Mouse (Mus musculus): ENCODE results near the gene Scpep1. TPM values are rescaled to one million over a fixed set of nuclear protein-coding genes. Genes with fewer than 3 reads are reported as not detected.

The Scpep1 gene
- polyA plus RNA-seq, 1 experiment from 2014 or later = 68.8 TPM

DNA sequence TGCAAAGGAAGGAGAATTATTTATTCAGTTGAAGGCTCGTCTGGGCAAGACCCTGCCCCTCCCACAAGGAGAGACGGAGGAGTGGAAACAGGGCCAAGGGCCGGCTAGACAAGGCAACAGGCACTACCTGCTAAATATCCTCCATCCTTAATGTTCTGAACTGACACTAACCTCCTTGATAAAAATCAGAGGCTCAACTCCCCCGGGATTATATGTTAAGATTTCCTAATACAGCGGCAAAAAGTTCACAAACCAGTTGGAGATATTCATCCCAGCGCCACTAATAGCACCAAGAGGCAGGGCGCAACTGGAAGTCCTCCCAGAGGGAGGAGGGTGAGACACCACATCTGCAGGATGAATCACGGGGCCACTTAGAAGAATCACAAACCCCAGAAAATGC, 6.4 kb downstream of the Scpep1 start:
- WGBS = 77% methylated on average over 8 of the region's 8 CpGs
- H3K36me3 ChIP-seq = peaks cover 65% of the 10 kb centered on the region

DNA sequence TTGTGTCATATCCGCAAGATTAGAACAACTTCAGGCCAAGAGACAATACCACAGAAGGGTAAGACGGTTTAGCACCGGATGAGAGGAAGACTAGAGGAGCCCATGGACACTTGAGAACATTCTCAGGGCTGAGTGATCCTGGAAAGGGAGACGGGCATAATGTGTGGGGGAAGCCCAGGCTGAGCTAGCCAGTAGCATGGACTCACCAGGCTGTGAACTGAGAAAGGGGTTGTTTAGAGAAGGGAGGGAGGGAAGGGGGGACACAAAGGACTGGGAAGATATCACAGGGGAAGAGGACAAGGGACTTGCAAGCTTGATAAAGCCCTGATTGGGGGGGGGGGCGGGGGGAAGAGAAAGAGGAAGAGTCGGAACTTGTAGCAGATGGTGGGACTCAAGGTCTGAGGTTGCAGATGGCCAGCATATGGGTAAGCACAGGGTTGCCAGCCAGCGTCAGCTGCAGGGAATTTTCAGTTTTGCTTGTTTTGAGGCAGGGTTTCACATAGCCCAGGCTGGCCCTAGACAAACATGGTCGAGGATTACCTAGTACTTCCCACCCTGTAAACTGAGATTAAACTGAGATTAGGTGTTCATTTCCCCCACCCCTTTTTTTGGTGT, 9.2 kb downstream of the Scpep1 start:
- Histone ChIP-seq H3K36me3 (peaks cover 66% of the 10 kb centered on the region), H3K4me3 (replicated peaks) (no peak overlapping the region), H3K4me2 (no peak overlapping the region), H3K9me3 (no peaks in the 10 kb centered on the region), H3K9ac (replicated peaks) (no peak overlapping the region), H3K27me3 (no peaks in the 10 kb centered on the region), H3K27ac (no peak overlapping the region), H3K4me1 (replicated peaks) (no peaks in the 10 kb centered on the region)
- WGBS = 86% methylated on average over 7 of the region's 8 CpGs
- ATAC-seq (ENCODE audit: insufficient number of reproducible peaks, insufficient read depth, low FRiP score, low TSS enrichment, low read depth) = no peak

More for the DNA sequence above, 6.4 kb downstream of the Scpep1 start:
- no peak overlapping the region for H3K9ac ChIP-seq (replicated peaks)
- H3K9me3 ChIP-seq = no peaks in the 10 kb centered on the region
- no peak overlapping the region for H3K27ac ChIP-seq
- 0 out of 2 replicates have a peak, but pooled peaks cover 4% of the 10 kb centered on the region for H3K4me1 ChIP-seq (replicated peaks)
- H3K4me3 ChIP-seq (replicated peaks) = no peak overlapping the region
- no peak overlapping the region for H3K4me2 ChIP-seq
- ATAC-seq (ENCODE audit: insufficient number of reproducible peaks, insufficient read depth, low FRiP score, low TSS enrichment, low read depth) = no peak
- H3K27me3 ChIP-seq = no peaks in the 10 kb centered on the region

DNA sequence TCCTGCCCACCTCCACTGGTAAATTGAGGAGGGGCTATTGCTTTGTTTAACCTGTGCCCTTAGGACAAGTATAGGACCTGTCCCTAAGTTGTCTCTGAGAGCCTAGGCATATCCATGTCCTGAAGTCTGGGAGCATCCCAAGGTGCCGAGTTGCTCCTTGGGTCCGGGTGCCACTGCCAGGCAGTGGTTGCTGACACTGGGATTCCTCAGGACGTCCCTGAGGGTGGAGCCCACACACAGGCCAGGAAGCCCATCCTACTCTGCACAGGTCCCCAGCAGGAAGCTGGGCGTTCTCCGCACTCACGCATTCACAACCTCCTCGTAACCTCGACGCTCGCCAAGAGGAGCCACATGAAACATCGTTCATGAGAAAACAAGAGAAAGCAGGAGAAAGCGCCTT, 13.8 kb downstream of the Scpep1 start:
- H3K36me3 ChIP-seq = peaks cover 73% of the 10 kb centered on the region
- H3K27me3 ChIP-seq = no peaks in the 10 kb centered on the region
- WGBS = 75% methylated on average over 12 of the region's 12 CpGs

DNA sequence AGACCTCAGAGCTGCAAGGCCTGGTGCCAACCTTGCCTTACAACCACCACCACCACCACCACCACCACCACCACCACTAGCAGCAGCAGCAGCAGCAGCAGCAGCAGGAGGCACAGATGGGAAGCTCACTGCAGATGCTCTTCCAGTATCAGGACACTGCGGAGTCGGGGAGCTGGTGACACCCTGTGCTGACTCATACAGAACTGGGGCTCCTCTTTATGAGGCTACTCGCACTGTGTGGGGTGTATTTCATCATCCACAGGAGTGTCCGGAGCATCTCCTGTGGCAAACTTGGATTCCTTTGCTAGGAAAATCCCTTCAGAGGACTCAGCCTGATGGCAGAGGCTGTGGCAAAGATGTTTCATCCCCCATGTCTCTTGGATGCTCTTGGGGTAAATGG, 15.6 kb downstream of the Scpep1 start:
- no peaks in the 10 kb centered on the region for H3K9me3 ChIP-seq
- no peaks in the 10 kb centered on the region for H3K4me1 ChIP-seq (replicated peaks)
- no peak overlapping the region for H3K27ac ChIP-seq
- H3K4me2 ChIP-seq = no peak overlapping the region
- WGBS = 91% methylated on average over 4 of the region's 4 CpGs
- no peak for ATAC-seq (ENCODE audit: insufficient number of reproducible peaks, insufficient read depth, low FRiP score, low TSS enrichment, low read depth)
- H3K27me3 ChIP-seq = no peaks in the 10 kb centered on the region
- peaks cover 66% of the 10 kb centered on the region for H3K36me3 ChIP-seq
- H3K9ac ChIP-seq (replicated peaks) = no peak overlapping the region
- no peak overlapping the region for H3K4me3 ChIP-seq (replicated peaks)

More for the DNA sequence above, 13.8 kb downstream of the Scpep1 start:
- H3K9me3 ChIP-seq = no peaks in the 10 kb centered on the region
- H3K27ac ChIP-seq = no peak overlapping the region
- H3K4me3 ChIP-seq (replicated peaks) = no peak overlapping the region
- ATAC-seq (ENCODE audit: insufficient number of reproducible peaks, insufficient read depth, low FRiP score, low TSS enrichment, low read depth) = no peak
- no peak overlapping the region for H3K4me2 ChIP-seq
- H3K4me1 ChIP-seq (replicated peaks) = no peaks in the 10 kb centered on the region
- no peak overlapping the region for H3K9ac ChIP-seq (replicated peaks)

DNA sequence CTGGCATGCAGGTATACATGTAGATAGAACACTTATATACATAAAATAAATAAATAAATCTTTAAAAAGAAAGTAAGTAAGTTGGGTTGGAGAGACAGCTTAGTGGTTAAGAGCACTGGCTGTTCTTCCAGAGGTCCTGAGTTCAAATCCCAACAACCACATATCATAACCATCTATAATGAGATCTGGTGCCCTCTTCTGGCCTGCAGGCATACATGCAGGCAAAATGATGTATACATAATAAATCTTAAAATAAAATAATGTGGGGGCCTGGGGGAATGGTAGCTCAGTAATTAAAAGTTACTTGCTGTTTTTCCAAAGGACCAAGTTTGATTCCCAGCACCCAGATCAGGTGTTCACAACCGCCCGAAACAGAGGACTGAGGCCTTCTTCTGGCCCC, 16.5 kb downstream of the Scpep1 start:
- Histone ChIP-seq H3K36me3 (peaks cover 63% of the 10 kb centered on the region), H3K4me3 (replicated peaks) (no peak overlapping the region), H3K4me2 (no peak overlapping the region), H3K9me3 (no peaks in the 10 kb centered on the region), H3K27me3 (no peaks in the 10 kb centered on the region), H3K4me1 (replicated peaks) (no peaks in the 10 kb centered on the region), H3K9ac (replicated peaks) (no peak overlapping the region), H3K27ac (no peak overlapping the region)
- 98% methylated on average over 2 of the region's 2 CpGs for WGBS
- ATAC-seq (ENCODE audit: insufficient number of reproducible peaks, insufficient read depth, low FRiP score, low TSS enrichment, low read depth) = no peak

DNA sequence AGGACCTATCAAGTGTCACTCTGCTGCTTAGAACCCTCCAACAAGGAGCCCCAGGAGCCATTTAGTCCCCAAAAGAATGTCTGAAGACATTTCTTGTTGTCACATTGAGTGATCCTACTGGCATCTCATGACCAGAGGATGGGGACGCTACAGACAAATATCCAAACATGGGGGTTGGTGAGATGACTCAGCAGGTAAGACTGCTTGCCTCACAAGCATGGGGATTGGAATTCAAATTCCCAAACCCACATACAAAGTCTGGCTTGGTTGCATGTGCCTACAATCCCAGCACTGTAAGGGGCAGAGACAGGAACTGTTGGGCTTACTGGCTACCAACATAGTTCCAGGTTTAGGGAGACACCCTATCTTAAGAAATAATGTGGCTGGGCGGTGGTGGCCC, 17.4 kb downstream of the Scpep1 start:
- no peaks in the 10 kb centered on the region for H3K9me3 ChIP-seq
- H3K27me3 ChIP-seq = no peaks in the 10 kb centered on the region
- no peak overlapping the region for H3K27ac ChIP-seq
- 92% methylated on average over 2 of the region's 2 CpGs for WGBS
- ATAC-seq (ENCODE audit: insufficient number of reproducible peaks, insufficient read depth, low FRiP score, low TSS enrichment, low read depth) = no peak
- peaks cover 64% of the 10 kb centered on the region for H3K36me3 ChIP-seq
- H3K9ac ChIP-seq (replicated peaks) = no peak overlapping the region
- no peak overlapping the region for H3K4me2 ChIP-seq
- H3K4me1 ChIP-seq (replicated peaks) = no peaks in the 10 kb centered on the region
- no peak overlapping the region for H3K4me3 ChIP-seq (replicated peaks)

DNA sequence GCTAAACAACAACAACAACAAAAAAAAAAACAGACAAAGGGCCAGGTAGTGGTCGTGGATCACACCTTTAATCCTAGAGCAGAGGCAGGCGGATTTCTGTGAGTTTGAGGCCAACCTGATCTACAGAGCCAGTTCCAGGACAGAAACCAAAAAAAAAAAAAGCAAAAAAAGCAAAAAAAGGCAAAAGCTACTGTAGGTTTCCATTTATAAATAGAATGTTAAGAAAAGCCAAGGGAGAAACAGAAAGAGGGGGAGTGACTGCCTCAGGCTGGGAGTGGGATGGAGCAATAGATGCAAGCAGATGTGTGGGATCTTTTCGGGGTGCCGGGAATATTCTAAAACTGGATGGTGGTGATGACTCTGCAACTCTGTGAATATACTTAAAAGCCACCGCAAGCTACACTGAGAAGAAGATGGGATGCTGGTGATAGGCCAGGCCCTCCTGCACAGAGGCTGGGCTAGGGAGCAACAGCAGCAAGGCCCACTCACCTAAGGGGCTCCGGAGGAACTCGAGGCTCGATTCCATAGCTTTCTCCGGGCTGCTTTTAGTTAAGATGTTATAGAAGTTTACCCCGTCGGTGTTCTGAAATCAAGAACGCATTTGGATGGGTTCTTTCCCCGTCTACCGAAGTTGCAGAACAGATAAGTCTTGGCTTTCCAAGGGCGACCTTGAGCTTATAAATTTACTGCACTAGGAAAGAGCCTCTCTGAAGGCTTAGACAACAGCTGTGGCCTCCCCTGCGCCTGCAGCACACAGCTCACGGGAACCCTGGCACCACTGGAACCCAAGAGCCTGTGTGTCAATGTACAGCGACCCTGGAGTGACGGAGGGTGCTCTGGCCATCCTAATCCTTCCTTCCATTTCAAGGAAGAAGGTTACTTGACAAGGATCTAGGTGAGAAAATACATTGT, 20.9 kb downstream of the Scpep1 start:
- no peak for ATAC-seq (ENCODE audit: insufficient number of reproducible peaks, insufficient read depth, low FRiP score, low TSS enrichment, low read depth)
- H3K4me3 ChIP-seq (replicated peaks) = no peak overlapping the region
- H3K27me3 ChIP-seq = no peaks in the 10 kb centered on the region
- WGBS = 92% methylated on average over 19 of the region's 19 CpGs
- H3K9ac ChIP-seq (replicated peaks) = no peak overlapping the region
- H3K9me3 ChIP-seq = no peaks in the 10 kb centered on the region
- H3K27ac ChIP-seq = no peak overlapping the region
- H3K4me2 ChIP-seq = no peak overlapping the region
- H3K4me1 ChIP-seq (replicated peaks) = no peaks in the 10 kb centered on the region
- H3K36me3 ChIP-seq = peaks cover 68% of the 10 kb centered on the region

DNA sequence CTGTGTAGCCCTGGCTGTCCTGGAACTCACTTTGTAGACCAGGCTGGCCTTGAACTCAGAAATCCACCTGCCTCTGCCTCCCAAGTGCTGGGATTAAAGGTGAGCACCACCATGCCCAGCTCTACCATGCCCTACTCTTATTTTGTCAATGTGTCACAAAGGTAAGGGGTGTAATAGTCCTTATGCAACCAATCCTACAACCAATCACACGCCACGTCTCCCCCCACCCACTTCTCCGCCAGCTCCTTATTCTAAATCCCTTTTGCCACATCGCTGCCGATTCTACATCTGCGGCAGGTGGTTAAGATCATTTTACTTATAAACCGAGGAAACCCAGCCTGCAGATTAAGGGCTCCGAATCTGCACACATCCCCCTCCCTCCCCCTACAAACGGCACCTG, 22.2 kb downstream of the Scpep1 start:
- Histone ChIP-seq H3K27ac (no peak overlapping the region), H3K4me1 (replicated peaks) (no peaks in the 10 kb centered on the region), H3K36me3 (peaks cover 69% of the 10 kb centered on the region), H3K4me3 (replicated peaks) (no peak overlapping the region), H3K27me3 (no peaks in the 10 kb centered on the region), H3K9ac (replicated peaks) (no peak overlapping the region), H3K9me3 (no peaks in the 10 kb centered on the region), H3K4me2 (no peak overlapping the region)
- WGBS = 92% methylated on average over 9 of the region's 9 CpGs
- no peak for ATAC-seq (ENCODE audit: insufficient number of reproducible peaks, insufficient read depth, low FRiP score, low TSS enrichment, low read depth)

DNA sequence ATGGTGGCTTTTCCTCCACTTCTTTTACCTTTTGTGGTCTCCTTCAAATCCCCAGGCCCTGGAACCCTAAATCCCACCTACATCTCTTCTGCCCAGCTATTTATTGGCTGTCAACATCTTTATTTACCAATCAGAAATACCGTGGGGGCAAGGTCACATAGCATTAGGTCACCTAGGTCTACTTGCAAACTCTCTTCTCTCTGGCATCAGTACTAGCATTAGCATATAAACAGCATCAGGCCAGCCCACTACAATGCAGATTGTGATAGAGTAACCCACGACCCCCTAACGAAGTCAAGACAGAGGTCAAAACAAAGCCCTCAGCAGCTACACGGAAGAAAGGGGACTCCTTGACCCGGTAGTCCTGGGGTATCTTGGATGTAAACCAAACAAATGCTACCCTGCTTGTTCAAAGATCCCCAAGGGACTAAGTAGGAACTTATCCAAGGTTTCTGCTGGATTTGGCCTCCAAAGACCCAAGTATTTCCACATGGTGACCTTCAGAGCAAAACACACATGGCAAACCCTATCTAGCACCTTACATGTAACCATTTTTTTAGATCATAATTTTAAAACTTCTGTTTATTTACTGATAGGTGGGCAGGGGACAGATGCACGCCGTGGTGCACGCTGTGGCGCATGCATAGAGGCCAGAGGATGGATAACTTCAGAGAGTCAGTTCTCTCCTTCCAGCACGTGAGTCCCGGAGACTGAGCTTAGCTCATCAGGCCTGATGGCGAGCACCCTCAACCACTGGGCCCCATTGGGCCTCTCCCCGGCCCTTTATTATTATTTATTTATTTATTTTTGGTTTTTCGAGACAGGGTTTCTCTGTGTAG, 23.4 kb downstream of the Scpep1 start:
- no peak overlapping the region for H3K27ac ChIP-seq
- H3K4me2 ChIP-seq = no peak overlapping the region
- no peak for ATAC-seq (ENCODE audit: insufficient number of reproducible peaks, insufficient read depth, low FRiP score, low TSS enrichment, low read depth)
- H3K4me1 ChIP-seq (replicated peaks) = no peaks in the 10 kb centered on the region
- WGBS = 83% methylated on average over 14 of the region's 14 CpGs
- H3K9ac ChIP-seq (replicated peaks) = no peak overlapping the region
- H3K27me3 ChIP-seq = no peaks in the 10 kb centered on the region
- peaks cover 69% of the 10 kb centered on the region for H3K36me3 ChIP-seq
- H3K9me3 ChIP-seq = no peaks in the 10 kb centered on the region
- H3K4me3 ChIP-seq (replicated peaks) = no peak overlapping the region

DNA sequence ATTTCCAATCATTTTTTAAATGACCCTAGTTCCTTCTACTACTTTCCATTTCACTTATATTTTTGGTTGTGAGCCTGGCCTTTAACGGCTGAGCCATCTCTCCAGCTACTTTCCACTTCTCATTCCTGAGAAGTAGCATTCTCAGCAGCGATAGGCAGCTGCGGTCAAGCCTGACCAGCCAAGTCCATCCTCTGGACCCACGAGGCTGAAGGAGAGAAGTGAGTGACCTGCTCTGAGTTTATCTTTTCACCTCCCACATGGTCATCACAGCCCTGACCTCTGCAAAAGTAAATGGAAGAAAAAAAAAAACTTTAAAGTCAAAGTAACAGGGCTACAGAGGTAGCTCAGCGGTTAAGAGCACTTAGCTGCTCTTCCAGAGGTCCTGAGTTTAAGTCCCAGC, 28.7 kb downstream of the Scpep1 start:
- H3K36me3 ChIP-seq = peaks cover 78% of the 10 kb centered on the region
- H3K9ac ChIP-seq (replicated peaks) = no peak overlapping the region
- H3K4me2 ChIP-seq = no peak overlapping the region
- H3K27ac ChIP-seq = no peak overlapping the region
- no peak overlapping the region for H3K4me3 ChIP-seq (replicated peaks)
- no peaks in the 10 kb centered on the region for H3K9me3 ChIP-seq
- ATAC-seq (ENCODE audit: insufficient number of reproducible peaks, insufficient read depth, low FRiP score, low TSS enrichment, low read depth) = no peak
- H3K27me3 ChIP-seq = no peaks in the 10 kb centered on the region
- 94% methylated on average over 5 of the region's 5 CpGs for WGBS
- no peaks in the 10 kb centered on the region for H3K4me1 ChIP-seq (replicated peaks)

DNA sequence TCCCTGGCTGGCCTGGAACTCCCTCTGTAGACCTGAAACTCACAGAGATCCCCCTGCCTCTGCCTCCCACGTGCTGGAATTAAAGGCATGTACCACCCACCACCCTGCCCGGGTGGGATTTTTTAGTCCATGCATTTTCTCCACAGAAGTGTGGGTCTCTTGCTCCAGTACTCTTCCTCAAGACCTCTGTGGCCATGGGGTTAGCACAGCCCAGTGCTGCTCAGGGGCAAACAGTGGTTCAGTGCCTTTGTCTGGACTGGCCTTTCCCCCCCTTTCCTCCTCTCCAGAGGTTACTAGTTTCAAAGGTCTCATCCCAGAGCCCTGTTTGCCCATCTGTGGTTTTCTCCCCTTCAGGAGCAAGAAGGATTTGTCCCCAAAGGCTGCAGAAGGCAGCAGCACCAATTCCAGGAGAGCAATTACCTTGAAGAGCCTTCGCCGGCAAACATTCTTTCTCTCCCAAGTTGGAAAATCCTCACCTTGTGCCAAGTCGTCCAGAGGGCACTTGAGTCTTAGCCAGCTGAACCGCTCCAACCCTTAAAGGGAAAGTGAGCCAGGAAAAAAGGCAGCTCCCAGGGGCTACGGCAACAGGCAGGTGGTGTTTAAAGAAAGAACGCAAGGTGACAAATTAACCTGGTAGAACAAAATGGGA, 45.8 kb downstream of the Scpep1 start:
- H3K9ac ChIP-seq (replicated peaks) = no peak overlapping the region
- no peaks in the 10 kb centered on the region for H3K27me3 ChIP-seq

More for the DNA sequence above, 45.8 kb downstream of the Scpep1 start:
- Histone ChIP-seq H3K4me2 (no peak overlapping the region), H3K36me3 (no peaks in the 10 kb centered on the region), H3K4me3 (replicated peaks) (no peak overlapping the region), H3K4me1 (replicated peaks) (no peaks in the 10 kb centered on the region), H3K9me3 (no peaks in the 10 kb centered on the region), H3K27ac (no peak overlapping the region)
- 90% methylated on average over 8 of the region's 8 CpGs for WGBS
- no peak for ATAC-seq (ENCODE audit: insufficient number of reproducible peaks, insufficient read depth, low FRiP score, low TSS enrichment, low read depth)

Measured in limb, embryonic 12.5 days (tissue).